Mouse (Mus musculus): Measurements from ENCODE around the gene Tns3.

The Tns3 gene

DNA sequence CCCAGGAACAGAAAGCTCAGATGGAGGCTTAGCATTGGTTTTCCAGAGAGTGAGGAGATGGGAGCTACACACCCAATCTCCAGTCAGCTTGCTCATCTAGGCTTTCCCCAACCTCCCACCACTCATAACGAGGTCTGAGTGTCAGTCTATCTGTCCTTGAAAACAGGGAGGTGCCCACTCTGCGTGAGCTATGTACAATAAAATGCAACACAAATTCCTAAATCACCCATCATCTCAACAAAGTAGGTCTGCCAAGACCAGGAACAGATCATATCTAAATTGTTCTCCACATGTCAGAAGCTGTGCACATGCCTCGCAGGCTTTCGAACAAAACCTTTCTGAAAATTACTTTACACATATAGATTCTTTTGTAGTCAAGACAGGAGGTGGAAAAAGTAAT is 134.3 kb downstream of the Tns3 start:
- DNase-seq (ENCODE audit: low spot score), result no peak

DNA sequence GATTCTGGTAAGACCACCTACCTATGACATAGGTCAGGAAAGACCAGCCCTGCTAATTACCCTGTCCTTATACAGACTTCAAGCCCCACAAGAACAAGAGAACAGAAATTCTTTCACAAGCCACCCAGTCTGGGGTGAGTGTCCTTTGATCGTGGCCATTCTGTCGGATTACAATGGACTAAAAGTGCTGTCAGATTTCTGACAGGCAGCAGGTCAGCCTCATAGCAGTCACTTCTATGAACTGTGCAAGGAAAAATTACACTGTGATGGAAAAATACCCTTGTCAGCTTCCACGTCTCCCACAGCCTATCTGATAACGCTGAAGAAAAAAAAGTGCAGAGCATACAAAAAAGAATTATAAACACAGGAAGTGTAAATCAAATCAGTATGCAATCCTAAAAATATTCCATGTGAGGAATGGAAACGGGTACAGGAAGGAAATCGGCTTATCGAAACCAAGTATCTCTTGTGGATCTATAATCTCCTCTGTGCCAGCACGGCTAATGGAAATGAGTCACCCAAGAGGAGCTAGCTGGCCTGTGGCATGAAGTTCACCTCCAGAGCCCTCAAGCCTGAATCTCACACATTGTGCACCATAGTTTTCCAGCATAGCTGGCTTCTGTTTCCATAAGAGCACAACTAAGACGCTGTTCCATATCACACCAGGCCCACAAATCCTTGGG is 138.7 kb downstream of the Tns3 start:
- DNase-seq (ENCODE audit: low spot score), result no peak

DNA sequence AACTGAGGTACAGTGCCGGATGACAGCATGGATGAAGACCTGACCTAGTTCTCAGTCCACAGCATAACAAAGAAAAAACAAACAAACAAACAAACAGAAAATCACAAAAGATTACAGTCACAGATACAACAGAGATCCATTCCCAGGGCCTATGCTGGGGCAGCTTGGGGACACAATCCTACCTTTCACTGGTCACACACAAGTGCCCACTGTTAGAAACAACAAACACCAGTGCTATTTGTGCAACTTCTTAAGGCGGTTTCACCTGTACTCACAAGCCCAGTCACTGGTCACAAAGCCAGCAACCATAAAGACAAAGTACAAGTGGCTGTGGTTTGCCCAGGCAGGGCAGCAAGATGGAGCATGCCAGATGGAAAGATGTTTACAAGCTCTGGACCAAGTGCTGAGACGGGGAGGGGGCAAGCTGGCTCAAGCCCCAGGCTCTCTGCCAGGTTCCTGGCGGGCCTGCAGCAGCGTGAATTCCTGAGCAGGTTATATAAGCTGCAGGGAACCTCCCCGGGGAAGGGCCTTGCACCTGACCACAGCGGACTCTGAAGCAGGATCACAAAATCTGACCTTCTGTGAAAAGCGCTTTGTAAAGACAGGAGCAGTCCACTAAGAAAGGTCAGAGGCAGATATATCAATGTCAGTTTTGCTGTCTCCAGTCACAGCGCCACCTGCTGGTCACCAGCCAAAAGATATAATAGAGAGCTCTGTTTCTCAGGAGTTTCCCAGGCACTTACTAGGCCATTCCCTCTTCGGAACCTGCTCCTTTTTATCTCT is 140.8 kb downstream of the Tns3 start:
- DNase-seq (ENCODE audit: low spot score), result peak; percentile 89

DNA sequence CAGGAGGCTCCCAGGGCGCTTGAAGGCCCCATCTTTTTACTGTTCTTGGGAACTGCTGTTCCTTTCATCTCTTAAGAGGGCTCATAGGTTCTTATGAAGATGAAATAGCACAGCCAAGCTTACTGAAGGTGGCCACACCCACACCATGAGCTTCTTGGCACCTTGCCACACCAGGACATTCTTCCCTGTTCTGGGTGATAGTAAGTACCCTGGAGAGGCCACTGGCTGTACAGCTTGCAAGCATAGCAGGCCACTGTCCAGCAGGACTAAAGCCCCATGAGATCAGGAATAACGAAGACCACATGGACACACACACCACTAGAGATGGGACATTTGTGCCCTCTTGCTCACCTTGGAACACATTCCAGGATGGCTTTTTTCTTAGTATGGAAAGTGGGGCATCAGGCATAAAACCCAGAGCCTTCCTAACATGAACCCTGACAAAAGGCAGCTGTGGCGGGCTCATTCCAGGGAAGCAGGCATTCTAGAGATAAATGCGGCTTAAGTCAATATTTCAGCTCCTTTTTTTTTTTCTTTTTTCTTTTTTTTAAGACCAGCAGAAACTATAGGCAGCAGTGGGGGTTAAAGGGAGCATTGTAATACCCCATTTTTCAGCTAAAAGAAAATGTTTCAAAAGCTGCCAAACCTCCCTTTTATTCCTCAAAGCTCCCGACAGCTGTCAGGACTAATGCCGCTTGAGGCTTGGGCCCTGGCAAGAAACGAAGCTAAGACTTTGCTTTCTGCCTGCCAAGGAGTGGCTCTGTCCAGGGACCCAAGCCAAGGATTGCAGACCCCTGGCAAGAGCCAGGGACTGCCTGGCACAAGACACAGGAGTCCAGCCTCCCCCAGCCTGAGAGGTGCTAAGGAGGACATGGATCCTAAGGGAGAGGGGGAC is 150.7 kb downstream of the Tns3 start:
- DNase-seq (ENCODE audit: low spot score), result no peak

DNA sequence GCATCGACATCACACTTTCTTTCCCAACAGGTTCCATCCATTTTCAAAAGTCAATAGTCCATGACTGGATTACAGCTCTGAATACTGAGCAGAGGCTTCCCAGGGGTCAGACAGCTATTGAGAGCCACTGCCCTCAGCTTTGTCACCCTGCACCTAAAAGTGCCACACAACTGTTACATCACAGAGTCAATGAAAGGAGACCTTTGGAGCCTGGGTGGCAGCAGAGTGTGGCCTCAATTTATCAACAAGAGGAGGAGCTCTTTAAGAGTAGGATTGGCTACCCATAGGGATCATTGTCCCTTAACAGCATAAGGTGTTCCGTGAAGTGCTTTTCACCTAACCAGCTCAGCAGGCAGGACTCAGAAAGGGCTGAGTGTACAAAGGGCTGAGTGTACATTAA is 154.0 kb downstream of the Tns3 start:
- no peak for DNase-seq (ENCODE audit: low spot score)

DNA sequence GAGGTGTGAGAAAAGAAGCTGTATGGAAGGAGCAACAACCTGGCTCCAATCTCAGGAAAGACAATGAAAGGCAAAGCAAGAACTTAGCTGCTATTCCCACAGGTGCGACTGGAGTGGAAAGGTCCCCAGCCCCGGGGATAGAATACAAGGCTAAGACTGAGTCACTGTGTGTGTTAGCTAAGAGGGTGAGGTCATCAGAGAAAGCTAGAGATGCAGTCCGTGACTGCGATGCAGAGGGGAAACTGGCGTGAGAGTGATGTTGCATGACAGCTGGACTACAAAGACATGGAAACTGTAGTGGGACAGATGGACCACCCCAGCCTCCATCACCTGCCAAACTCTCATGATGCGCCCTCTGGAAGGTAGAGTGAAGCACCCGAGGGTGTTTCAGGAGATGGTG is 154.7 kb downstream of the Tns3 start:
- DNase-seq (ENCODE audit: low spot score), result no peak

DNA sequence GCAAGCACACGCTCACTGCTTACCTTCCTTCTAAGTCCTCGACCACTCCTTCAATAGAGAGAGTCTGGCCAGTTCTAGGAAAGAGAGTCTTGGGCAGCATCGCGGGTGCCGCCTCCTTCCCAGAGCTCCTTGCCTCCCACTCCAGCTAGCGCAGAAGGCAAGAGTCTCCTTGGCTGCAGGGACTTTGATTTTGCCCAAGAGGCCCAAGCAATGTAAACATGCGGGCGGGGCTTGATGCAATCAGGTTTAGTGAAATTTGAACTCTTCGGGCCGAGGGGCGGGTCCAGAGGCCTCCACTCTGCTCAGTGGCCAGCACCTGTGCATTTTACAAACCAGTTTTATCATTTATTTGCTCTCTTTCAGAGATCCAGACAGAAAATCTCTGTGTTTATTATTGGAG is 160.6 kb downstream of the Tns3 start:
- no peak for DNase-seq (ENCODE audit: low spot score)

DNA sequence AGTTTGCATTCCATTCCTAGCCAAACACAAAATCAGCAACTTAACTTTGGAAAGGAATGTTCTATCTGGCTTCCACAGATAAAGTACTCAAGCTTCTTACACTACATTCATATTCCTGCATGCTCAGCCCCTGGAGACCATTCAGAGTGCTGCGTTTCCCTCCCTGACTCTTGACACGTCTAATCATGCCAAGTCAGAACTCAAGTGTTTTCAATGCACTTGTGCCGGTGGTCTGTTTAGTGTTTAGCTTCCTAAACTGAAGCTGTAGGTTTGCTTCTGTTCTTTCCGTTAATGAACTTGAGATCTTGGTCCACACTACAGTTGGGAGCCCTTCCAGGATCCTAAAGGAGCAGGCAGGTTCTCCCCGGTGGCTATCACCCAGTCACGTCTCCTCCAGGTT is 163.5 kb downstream of the Tns3 start:
- no peak for DNase-seq (ENCODE audit: low spot score)

DNA sequence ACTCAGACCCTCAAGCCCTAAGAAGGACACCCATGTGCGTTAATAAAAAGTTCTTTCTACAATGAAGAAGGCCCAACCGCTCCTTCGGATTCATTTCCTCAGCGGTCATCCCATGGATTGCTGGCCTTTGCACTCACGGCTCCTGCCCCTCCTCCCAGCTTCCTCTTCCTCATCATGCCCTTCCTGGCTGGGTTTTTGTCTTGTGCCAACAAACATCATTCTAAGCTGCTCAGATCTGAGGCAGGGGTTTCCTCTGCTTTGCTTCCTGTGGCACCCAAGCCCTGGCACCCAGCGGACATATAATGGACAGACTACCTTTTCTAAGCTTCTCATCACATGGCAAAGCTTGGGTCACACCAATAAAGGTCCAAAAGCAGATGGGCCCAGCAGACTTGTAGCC is 167.2 kb downstream of the Tns3 start:
- DNase-seq (ENCODE audit: low spot score), result no peak

DNA sequence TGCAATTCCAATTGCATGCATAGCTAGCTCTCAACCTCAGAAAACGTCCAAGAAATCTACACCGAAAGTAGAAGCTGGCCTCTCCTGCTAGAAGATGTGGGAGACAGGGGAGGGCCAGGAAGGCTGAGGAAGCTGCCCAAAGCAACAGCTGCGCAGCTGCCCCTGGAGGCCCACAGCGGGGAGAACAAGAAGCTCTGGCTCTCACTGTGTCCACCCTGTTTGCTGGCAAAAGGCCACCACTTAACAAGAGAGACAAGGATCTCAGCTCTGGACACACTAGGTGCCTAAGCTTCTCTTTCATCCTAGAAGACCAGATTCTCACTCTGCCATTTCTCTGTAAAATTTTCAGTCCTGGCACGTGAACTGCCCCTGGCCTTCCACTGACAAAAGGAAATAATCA is 167.6 kb downstream of the Tns3 start:
- peak; percentile 21 for DNase-seq (ENCODE audit: low spot score)

DNA sequence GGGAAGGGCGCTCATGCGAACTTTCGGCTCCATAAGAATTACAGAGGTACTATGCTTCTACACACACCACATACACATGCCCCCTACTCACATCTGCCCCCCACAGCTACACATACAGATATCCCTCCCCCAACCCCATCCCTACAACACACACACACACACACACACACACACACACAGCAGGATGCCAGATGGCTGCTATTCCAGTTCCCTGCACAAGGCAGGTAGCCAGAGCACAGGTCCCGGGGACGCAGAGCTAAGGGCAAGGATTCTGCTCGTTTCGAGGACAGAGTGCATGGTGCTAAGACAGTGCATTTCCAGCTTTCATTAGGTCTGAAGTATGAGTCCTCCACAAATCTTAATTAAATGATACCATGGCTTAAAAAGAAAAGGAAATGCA is 168.5 kb downstream of the Tns3 start:
- no peak for DNase-seq (ENCODE audit: low spot score)

DNA sequence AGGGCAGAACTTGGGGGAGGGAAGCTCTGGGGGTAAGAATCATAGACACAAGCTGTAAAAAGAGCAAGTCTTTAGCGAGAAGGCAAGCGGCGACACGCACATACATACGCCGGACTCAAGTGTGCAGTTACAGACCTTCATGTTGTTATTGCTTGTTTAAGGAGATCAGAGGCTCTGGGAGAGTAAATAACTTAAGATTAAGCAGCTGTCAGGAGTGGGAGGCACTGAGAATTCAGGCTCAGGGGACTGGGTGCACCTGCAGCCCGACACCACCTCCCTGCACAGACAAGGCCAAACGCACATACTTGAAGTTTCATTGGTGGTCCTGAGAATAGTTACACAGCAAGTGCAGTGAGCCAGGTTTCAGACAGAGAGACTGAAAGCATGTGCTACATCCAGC is 169.3 kb downstream of the Tns3 start:
- no peak for DNase-seq (ENCODE audit: low spot score)

DNA sequence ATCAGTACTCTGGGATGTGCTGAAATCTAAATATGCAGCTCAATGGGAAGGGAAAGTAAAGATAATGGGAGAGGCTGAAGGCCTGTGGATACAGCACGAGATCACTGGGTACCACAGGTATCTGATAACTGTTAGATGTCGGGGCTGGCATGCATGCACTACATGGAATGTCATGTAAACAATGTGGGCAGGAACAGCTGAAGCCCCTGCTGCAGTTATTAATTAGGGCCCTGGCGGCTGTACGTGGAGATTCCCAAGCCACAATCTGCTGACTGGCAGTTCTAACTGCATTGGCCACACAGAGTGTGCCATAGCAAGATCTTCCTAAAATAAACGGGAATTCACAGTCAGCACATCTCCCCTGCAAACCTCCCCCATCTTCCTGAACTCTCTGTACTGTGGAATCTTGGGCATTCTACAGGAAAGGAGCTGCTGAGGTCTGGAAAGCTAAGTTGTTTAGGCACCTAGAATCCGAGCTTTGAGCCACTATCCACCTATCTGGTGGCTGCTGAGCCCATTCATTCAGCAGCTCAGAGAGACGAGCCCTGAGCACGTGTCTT is 170.3 kb downstream of the Tns3 start:
- DNase-seq (ENCODE audit: low spot score), result no peak

DNA sequence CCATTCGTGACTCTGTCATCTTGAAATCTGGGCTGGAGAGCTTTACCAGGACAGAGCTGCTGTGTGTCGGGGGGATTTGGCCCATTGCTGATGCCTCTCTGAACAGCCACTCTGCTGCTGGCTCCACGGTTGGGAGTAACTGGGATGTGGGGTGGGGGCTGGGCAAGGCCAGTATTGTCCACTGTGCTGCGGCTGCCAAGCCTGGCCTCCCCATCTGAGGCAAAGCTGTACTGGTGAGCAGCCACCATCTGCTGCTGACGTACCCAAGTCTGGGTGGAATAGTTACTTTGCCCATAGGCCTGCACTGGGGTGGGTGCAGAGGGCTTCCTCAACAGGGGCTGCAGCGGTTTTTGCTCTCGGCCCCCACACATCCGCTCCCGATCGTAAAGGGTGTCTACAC is 172.0 kb downstream of the Tns3 start:
- no peak for DNase-seq (ENCODE audit: low spot score)

DNA sequence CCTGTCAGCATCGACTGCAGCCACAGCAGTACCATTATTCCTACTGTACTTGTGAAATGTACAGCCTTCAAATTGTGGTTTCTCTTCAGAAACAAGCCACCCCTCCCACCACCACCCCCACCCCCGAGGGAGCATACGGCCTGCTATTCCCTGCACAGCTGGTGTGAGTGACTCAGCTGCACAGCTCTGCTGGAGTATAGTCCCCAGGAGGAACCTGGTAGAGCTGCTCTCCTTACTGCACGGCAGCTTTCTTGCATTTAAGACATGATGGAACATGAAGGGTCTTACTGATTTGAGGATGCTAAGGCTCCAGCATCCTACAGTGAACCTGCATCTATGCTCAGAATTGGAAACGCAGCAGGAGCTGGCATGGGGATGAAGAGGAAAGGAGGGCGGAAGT is 176.1 kb downstream of the Tns3 start:
- no peak for DNase-seq (ENCODE audit: low spot score)

DNA sequence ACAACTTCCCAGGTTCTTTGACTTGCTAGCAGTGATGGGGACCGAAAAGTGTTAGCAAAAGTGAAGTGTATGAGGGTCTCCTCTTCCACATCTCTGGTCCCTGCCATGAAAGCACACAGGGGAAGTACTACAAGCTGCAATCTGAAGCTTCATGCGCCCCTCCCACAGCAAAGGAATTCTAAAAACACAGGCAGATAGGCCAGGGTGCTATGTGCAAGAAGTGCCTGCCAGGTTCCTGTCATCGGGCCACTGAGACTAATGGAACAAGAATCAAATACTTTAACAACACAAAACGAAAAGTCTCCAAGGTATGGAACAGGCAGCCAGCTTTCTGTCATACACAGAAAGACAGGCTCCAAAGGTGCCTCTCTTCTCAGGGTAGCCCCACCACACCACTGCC is 177.8 kb downstream of the Tns3 start:
- DNase-seq (ENCODE audit: low spot score), result no peak

DNA sequence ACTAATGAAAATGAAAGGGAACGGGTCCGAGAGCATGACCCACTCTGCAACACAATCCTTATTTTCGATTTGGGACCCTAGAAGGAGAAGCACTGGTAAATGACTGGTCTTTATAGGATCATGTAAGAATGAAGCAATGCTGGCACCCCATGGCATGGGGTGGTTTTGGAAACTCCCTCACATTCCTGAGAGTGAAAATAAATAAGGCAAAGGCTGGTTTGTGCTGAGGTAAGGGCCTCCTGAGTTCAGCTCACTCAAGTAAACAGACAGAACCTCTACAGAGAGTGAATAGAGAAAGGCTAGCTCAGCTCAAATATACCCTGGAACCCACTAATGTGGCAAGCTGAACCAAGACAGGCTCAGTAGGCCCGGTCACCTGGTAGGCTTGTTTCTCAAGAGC is 179.8 kb downstream of the Tns3 start:
- no peak for DNase-seq (ENCODE audit: low spot score)

DNA sequence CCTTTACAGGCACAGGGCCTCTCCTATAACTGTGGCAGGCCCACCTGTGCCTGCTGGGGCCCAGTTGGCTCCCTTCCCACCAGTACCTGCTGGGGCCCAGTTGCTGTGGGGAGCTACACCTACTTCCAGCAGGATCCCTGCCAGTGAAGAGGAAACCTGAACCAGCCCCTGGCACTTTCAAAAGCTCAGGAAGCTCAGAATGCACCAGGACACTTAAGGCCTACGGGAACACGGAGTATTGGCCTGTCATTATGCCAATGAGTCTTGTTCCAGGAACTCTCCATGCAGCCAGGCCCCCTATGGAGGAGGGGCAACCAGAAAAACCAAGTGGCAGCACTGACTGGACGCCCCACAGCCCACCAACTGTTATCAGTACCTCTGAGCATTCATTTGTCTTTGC is 181.6 kb downstream of the Tns3 start:
- no peak for DNase-seq (ENCODE audit: low spot score)

DNA sequence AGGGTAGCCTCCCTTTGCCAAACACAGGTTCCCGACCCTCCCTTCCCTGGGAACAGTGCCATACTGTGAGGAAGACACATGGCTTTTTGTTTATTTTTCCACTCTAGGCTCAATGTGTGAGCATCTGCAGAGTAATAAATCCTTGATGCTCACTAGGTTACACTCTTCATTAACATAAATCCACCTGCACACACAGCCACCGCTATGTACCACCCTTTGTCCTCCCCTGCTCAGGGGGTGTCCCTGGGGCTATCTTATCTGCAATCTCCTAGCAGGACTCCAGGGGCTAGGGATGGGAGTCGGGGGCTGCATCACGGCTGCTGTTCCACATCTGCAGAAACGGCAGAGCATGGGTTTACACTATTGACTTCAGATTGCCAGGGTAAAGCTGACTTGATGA is 182.4 kb downstream of the Tns3 start:
- DNase-seq (ENCODE audit: low spot score), result no peak

DNA sequence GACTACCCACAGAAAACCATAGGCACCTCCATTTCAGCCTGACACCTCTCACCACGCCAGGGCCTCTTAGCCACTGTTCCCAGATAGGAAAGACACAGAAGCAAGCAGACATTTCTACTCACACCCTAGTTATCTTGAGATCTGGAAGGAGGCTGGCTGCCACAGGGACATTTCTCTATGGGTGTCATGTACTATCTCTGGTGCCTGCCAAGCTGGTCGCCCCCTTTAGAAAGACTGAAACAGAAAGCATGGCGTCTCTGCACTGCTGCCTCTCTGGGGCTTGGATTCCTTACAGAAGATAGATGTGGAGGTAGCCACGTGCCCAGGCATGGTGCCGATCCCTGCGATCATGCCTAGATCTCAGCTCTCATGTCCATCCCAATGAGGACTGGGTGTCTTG is 182.8 kb downstream of the Tns3 start:
- no peak for DNase-seq (ENCODE audit: low spot score)

DNA sequence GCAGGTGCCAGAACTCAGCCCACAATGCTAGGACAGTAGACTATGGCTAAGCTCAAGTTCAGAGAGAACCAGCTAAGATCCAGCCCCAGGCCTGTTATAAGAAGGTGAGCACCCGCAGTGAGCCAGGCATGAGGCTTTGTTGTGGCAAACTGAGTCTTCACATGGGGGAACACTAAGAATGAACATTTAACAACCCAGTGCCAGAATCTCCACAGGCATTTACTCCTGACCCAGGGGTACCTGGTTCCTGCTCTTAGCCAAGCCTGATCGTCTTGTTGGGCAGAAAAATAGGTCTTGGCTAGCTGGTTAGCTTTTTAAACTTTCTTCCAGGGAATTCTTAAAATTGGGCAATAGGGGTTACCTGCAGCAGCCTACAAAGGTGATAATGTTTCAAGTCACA is 184.5 kb downstream of the Tns3 start:
- DNase-seq (ENCODE audit: low spot score), result no peak

DNA sequence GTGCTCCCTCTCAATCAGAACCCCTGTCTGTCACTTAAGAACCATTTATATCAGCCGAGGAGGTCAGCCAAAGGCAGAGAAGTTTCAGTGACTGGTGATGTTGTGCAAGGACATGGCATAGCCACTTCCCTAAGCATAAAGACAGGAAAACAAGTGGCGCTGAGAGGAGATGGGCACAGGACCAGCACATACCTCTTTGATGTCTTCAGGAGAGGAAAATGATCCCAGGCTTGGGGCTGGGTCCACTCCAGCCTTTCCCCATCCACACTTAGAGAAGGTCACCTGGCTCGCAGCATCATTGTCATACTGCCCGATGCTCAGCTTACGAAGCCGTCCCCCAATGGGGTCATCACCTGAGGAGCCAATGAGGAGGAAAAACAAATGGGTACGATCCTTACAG is 185.0 kb downstream of the Tns3 start:
- no peak for DNase-seq (ENCODE audit: low spot score)

DNA sequence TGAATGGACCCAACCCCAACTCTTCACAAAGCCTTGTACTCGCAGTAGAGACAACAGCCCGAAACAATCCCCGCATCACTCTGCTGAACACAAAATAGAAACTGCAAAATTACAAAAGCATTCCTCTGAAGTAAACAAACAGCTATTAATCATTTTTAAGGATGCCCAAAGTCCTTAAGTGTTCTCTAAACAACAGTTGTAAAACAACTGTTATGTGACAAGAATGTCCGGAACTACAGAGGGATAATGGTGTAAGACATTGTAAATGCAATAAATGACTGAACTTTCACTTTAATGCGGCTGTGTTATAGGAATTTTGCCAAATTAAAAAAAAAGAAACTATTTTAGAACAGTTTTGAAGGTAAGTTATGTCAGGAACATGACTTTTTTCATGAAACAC is 190.7 kb downstream of the Tns3 start:
- DNase-seq (ENCODE audit: low spot score), result no peak

All from retina, embryonic 14.5 days (tissue).